Mouse (Mus musculus) neural tube, embryonic 14.5 days (tissue): ENCODE measurements at regions not wholly inside any gene's neighbourhood (a gene's known extent, or its start where the extent isn't known, plus 50 kb on each side); places are given as distances from the start of the nearest gene placed in this dataset.

Source experiments
- ATAC-seq: fragments of 200-750 bp; cut with Nextera tagmentation; 2 replicates; pipeline ENCODE4 v1.8.0; 2017; ENCODE audit warnings: low read depth, mild to moderate bottlenecking, moderate TSS enrichment, moderate library complexity
- H3K27ac ChIP-seq: fragments of 300-500 bp; sonication (generic); 2 replicates; pipeline ENCODE4 v1.5.1; 2014; ENCODE audit warnings: low read depth, mild to moderate bottlenecking, control low read depth, low read length, moderate library complexity, mixed read lengths
- H3K27me3 ChIP-seq: fragments of 300-500 bp; sonication (generic); 2 replicates; pipeline ENCODE4 v1.6.1; 2014; ENCODE audit warnings: low read length; ENCODE audit not compliant: control insufficient read depth, insufficient read depth
- H3K36me3 ChIP-seq: fragments of 300-500 bp; sonication (generic); 2 replicates; pipeline ENCODE4 v1.6.1; 2014; ENCODE audit warnings: low read length, mixed read lengths; ENCODE audit not compliant: control insufficient read depth, insufficient read depth
- H3K4me1 ChIP-seq: fragments of 300-500 bp; sonication (generic); 2 replicates; pipeline ENCODE4 v1.6.1; 2014; ENCODE audit warnings: low read length; ENCODE audit not compliant: control insufficient read depth, insufficient read depth
- H3K4me2 ChIP-seq: fragments of 300-500 bp; sonication (generic); 2 replicates; pipeline ENCODE4 v1.6.1; 2014; ENCODE audit warnings: mild to moderate bottlenecking, low read depth, low read length, control low read depth
- H3K4me3 ChIP-seq: fragments of 300-500 bp; sonication (generic); 2 replicates; pipeline ENCODE4 v1.5.1; 2014; ENCODE audit warnings: low read depth, low read length, control low read depth, mixed read lengths
- H3K9ac ChIP-seq: fragments of 300-500 bp; sonication (generic); replicated peaks from 2 replicates; pipeline ENCODE4 v1.6.1; 2014; ENCODE audit warnings: low read depth, mild to moderate bottlenecking, control low read depth, low read length, mixed read lengths
- H3K9me3 ChIP-seq: fragments of 300-500 bp; sonication (generic); 2 replicates; pipeline ENCODE4 v1.6.1; 2016; ENCODE audit warnings: low read length; ENCODE audit not compliant: control insufficient read depth
- WGBS: fragments of 180-500 bp; shearing (Covaris S2); extraction: QIAGEN DNeasy Blood & Tissue Kit; methylation state at CpG from one replicate; pipeline ENCODE4 v1.1.7; 2014; 5-methylcytosine and 5-hydroxymethylcytosine counted together

GRCm38 (mm10) chr10:111739471-111740138, 232.9 kb upstream of the Krr1 start:
- Histone ChIP-seq H3K4me3 (no peak overlapping the region), H3K36me3 (no peaks in the 10 kb centered on the region), H3K9ac (no peak overlapping the region), H3K9me3 (no peaks in the 10 kb centered on the region), H3K27me3 (no peaks in the 10 kb centered on the region), H3K4me2 (no peak overlapping the region), H3K4me1 (0 out of 2 replicates have a peak, but pooled peaks cover 3% of the 10 kb centered on the region), H3K27ac (no peak overlapping the region)
- ATAC-seq: no peak
- 31% methylated on average over 5 of the region's 5 CpGs for WGBS

- 0 out of 2 replicates have a peak, but pooled peaks cover 3% of the 10 kb centered on the region for H3K4me1 ChIP-seq
- no peak overlapping the region for H3K4me3 ChIP-seq
- WGBS: 58% methylated on average over 9 of the region's 9 CpGs
- no peak overlapping the region for H3K4me2 ChIP-seq
- no peak overlapping the region for H3K27ac ChIP-seq
- H3K36me3 ChIP-seq: no peaks in the 10 kb centered on the region
- no peak for ATAC-seq
- H3K27me3 ChIP-seq: no peaks in the 10 kb centered on the region
- no peaks in the 10 kb centered on the region for H3K9me3 ChIP-seq
- H3K9ac ChIP-seq: no peak overlapping the region
Observed at GRCm38 (mm10) chr10:111740586-111741265, 231.7 kb upstream of the Krr1 start.

DNA sequence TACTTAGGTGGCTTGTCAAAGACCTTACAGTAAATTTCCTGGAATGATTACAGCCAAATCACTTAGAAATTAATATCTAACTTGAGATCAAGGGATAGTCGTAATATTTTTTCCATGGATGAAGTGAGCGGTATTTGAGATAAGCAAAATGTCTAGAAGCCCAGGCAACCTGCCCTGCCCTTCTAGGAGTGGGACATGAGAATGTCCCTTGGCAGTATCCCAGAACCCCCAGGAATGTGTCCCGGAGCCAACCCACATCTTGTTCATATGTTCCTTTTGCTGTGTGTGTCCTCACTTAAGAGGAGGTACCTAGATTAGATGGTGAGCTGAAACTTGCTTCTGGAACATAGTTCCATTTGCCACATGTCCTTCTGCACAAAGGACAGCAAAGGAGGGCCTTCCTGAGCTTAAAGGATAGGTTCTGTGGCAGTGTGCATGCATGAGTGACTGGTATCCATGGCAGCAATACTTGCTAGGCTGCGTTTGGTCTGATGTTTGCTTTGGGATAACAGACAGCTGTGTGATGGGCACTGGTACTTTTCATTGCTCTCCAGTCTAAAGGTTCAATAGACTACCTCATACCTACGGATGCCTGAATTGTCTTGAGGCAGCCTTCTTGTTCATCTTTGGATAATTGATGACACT, 231.0 kb upstream of the Krr1 start:
- Histone ChIP-seq H3K9ac (no peak overlapping the region), H3K4me3 (no peak overlapping the region), H3K36me3 (no peaks in the 10 kb centered on the region), H3K9me3 (no peaks in the 10 kb centered on the region), H3K4me2 (no peak overlapping the region), H3K27ac (no peak overlapping the region), H3K27me3 (no peaks in the 10 kb centered on the region), H3K4me1 (0 out of 2 replicates have a peak, but pooled peaks cover 3% of the 10 kb centered on the region)
- peak; percentile 11; the same call in 1 of the 2 replicates for ATAC-seq
- WGBS: 65% methylated on average over 5 of the region's 5 CpGs

DNA sequence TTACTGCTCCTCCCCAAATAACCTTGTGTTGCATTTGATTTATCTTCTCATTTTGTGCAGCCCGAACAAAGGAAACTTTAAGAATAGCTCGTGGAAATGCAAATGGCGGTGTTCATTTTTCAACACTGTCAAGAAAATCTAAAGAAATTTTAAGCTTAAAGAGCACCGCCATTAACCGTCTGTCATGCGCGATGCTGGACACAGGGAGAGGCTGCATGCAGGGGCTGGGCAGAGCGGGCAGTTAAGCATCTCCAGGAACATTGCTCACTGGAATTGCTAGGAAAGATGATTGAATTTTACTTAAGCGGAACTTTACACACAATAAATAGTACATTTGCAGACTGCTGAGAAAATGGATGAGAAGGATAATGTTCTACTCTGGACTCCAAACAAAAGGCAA, 229.2 kb upstream of the Krr1 start:
- ATAC-seq: peak; percentile 35; the same call in 1 of the 2 replicates
- no peaks in the 10 kb centered on the region for H3K27me3 ChIP-seq
- no peak overlapping the region for H3K9ac ChIP-seq
- H3K27ac ChIP-seq: no peak overlapping the region; the same call in 1 of the 2 replicates
- H3K36me3 ChIP-seq: no peaks in the 10 kb centered on the region
- H3K4me2 ChIP-seq: no peak overlapping the region
- WGBS: 23% methylated on average over 9 of the region's 9 CpGs
- 0 out of 2 replicates have a peak, but pooled peaks cover 3% of the 10 kb centered on the region for H3K4me1 ChIP-seq
- H3K9me3 ChIP-seq: no peaks in the 10 kb centered on the region
- H3K4me3 ChIP-seq: no peak overlapping the region

GRCm38 (mm10) chr10:111745116-111745515, 227.3 kb upstream of the Krr1 start:
- Histone ChIP-seq H3K27me3 (no peaks in the 10 kb centered on the region), H3K27ac (no peak overlapping the region), H3K9me3 (no peaks in the 10 kb centered on the region), H3K4me3 (no peak overlapping the region), H3K36me3 (no peaks in the 10 kb centered on the region), H3K4me2 (no peak overlapping the region), H3K4me1 (0 out of 2 replicates have a peak, but pooled peaks cover 3% of the 10 kb centered on the region), H3K9ac (no peak overlapping the region)
- WGBS: 86% methylated on average over 3 of the region's 3 CpGs
- no peak for ATAC-seq

GRCm38 (mm10) chr10:111746067-111746878, 226.2 kb upstream of the Krr1 start:
- Histone ChIP-seq H3K4me3 (no peak overlapping the region), H3K9me3 (no peaks in the 10 kb centered on the region), H3K9ac (no peak overlapping the region), H3K27me3 (no peaks in the 10 kb centered on the region), H3K4me1 (0 out of 2 replicates have a peak, but pooled peaks cover 3% of the 10 kb centered on the region), H3K27ac (no peak overlapping the region), H3K36me3 (no peaks in the 10 kb centered on the region), H3K4me2 (no peak overlapping the region)
- ATAC-seq: peak; percentile 26; the same call in 1 of the 2 replicates
- 79% methylated on average over 12 of the region's 12 CpGs for whole genome bisulfite sequencing

GRCm38 (mm10) chr10:111746879-111747477, 225.5 kb upstream of the Krr1 start:
- Histone ChIP-seq H3K27me3 (no peaks in the 10 kb centered on the region), H3K36me3 (no peaks in the 10 kb centered on the region), H3K4me3 (no peak overlapping the region), H3K27ac (no peak overlapping the region), H3K4me1 (0 out of 2 replicates have a peak, but pooled peaks cover 3% of the 10 kb centered on the region), H3K9me3 (no peaks in the 10 kb centered on the region), H3K9ac (no peak overlapping the region), H3K4me2 (no peak overlapping the region)
- WGBS: 79% methylated on average over 6 of the region's 6 CpGs
- peak; percentile 31; the same call in 1 of the 2 replicates for ATAC-seq

- no peak overlapping the region for H3K27ac ChIP-seq
- H3K4me2 ChIP-seq: no peak overlapping the region
- no peak overlapping the region for H3K9ac ChIP-seq
- H3K9me3 ChIP-seq: no peaks in the 10 kb centered on the region
- WGBS: 32% methylated on average over 3 of the region's 3 CpGs
- ATAC-seq: peak; percentile 44; the same call in 1 of the 2 replicates
- H3K4me1 ChIP-seq: 0 out of 2 replicates have a peak, but pooled peaks cover 2% of the 10 kb centered on the region
- no peak overlapping the region for H3K4me3 ChIP-seq
- H3K27me3 ChIP-seq: no peaks in the 10 kb centered on the region
- no peaks in the 10 kb centered on the region for H3K36me3 ChIP-seq
Observed at GRCm38 (mm10) chr10:111748482-111748881, 224.0 kb upstream of the Krr1 start.
